Mouse (Mus musculus) liver, embryonic 14.5 days (tissue): ENCODE data around the gene Pamr1. TPM values are rescaled to one million over a fixed set of nuclear protein-coding genes. Genes with fewer than 3 reads are reported as not detected.

ENCODE experiments used
- ATAC-seq: fragments of 200-750 bp; cut with Nextera tagmentation; 2 replicates; pipeline ENCODE4 v1.8.0; 2017; ENCODE audit warnings: moderate number of reproducible peaks, mild to moderate bottlenecking, moderate library complexity; ENCODE audit not compliant: insufficient read depth
- DNase-seq, 3 experiments: peaks; one replicate each; pipeline ENCODE4 v3.0.0-alpha.2; 2012 to 2013; ENCODE audit warnings: low read depth in 3 of 3, low spot score in 3 of 3
- H3K27ac ChIP-seq: fragments of 300-500 bp; sonication (generic); 2 replicates; pipeline ENCODE4 v1.5.1; 2014; ENCODE audit warnings: moderate library complexity, mild to moderate bottlenecking, control low read depth, inconsistent platforms
- H3K27me3 ChIP-seq: fragments of 300-500 bp; sonication (generic); 2 replicates; pipeline ENCODE4 v1.6.1; 2014; ENCODE audit warnings: mild to moderate bottlenecking, low read length, moderate library complexity; ENCODE audit not compliant: control insufficient read depth, insufficient read depth
- H3K36me3 ChIP-seq: fragments of 300-500 bp; sonication (generic); replicated peaks from 2 replicates; pipeline ENCODE4 v1.6.1; 2014; ENCODE audit warnings: low read depth; ENCODE audit not compliant: control insufficient read depth, insufficient read depth
- H3K4me1 ChIP-seq, 2 experiments: fragments of 200-500 bp in 1 of 2; fragments of 300-500 bp in 1 of 2; sonication (generic) in 1 of 2; replicated peaks; 2 replicates each; pipeline ENCODE4 v1.6.1; 2012 to 2014; ENCODE audit warnings: antibody characterized with exemption in 1 of 2, inconsistent platforms in 1 of 2, low read length in 1 of 2; ENCODE audit not compliant: control insufficient read depth in 2 of 2, insufficient read depth in 2 of 2
- H3K4me2 ChIP-seq: fragments of 300-500 bp; sonication (generic); 2 replicates; pipeline ENCODE4 v1.6.1; 2014; ENCODE audit warnings: low read depth, mild to moderate bottlenecking, control low read depth, moderate library complexity
- H3K4me3 ChIP-seq, 2 experiments: fragments of 200-500 bp in 1 of 2; fragments of 300-500 bp in 1 of 2; sonication (generic) in 1 of 2; 2 replicates each; pipeline ENCODE4 v1.5.1; 2012 to 2014; ENCODE audit warnings: low read depth in 2 of 2, low read length in 2 of 2, mild to moderate bottlenecking in 2 of 2, control low read depth in 1 of 2, inconsistent platforms in 1 of 2, moderate library complexity in 1 of 2; ENCODE audit not compliant: insufficient read depth in 1 of 2
- H3K9ac ChIP-seq: fragments of 300-500 bp; sonication (generic); replicated peaks from 2 replicates; pipeline ENCODE4 v1.6.1; 2014; ENCODE audit warnings: mild to moderate bottlenecking, control low read depth, moderate library complexity
- H3K9me3 ChIP-seq: fragments of 300-500 bp; sonication (generic); 2 replicates; pipeline ENCODE4 v1.6.1; 2016; ENCODE audit warnings: low read length, mixed read lengths; ENCODE audit not compliant: control insufficient read depth
- CTCF ChIP-seq: IDR thresholded peaks from 2 replicates; pipeline ENCODE4 v1.5.1; 2016; ENCODE audit warnings: antibody characterized with exemption, low read depth, control low read depth
- EP300 ChIP-seq: IDR thresholded peaks from 2 replicates; pipeline ENCODE4 v1.6.1; 2016; ENCODE audit warnings: antibody characterized with exemption, low read depth
- WGBS: fragments of 180-500 bp; shearing (Covaris S2); extraction: QIAGEN DNeasy Blood & Tissue Kit; methylation state at CpG from one replicate; pipeline ENCODE4 v1.1.7; 2014; ENCODE audit not compliant: insufficient replicate concordance; 5-methylcytosine and 5-hydroxymethylcytosine counted together
- polyA plus RNA-seq, 2 experiments: library from polyadenylated mRNA; depleted of rRNA in 1 of 2; stranded (reverse) in 1 of 2; unstranded in 1 of 2; fragments of >200 nt; fragmentation: Nextera tagmentation in 1 of 2; extraction: Ambion mirVana in 1 of 2; gene quantifications; 2 replicates each; pipeline versions ENCODE4 v1.2.1 to v1.2.3; 2012 to 2014

Pamr1 gene
- polyA plus RNA-seq, 2 experiments = 3.1 to 4.3 TPM

DNA sequence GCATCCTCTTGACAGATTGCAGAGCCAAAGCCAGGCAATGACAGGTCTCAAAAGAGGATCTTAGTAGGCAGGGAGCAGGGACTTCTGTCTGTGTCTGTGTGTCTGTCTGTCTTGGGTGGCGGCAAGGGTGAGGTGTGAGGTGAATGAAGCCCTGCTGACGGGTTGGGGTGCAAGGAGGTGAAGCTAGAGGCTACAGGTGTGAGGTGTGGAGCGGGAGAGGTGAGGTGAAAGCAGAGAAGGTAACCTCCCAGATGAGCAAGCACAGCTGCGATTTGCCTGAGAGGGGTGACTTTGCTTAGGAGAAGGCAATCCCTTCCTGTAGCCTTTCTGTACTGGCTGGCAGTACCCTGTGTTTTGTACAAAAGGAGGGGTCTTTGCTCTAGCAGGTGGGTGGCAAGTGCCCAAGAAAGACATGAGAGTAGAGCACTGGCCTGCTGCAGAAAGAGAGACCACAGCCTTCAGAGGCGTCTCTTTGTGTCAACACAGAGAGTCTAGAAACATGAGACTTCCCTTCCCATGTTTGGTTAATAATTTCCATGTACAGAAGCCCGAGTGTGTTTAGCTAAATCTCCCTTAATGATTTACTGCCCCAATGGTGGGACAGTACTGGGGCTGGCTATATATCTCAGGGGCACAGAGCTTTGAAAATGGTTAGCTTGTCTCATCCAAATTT is 1.2 kb downstream of the Pamr1 start:
- Histone ChIP-seq H3K4me3 (0 out of 4 replicates have a peak overlapping the region, but pooled peaks of 1 of the 2 experiments have one; percentile 24), H3K36me3 (no peaks in the 10 kb centered on the region), H3K9ac (no peak overlapping the region), H3K27ac (no peak overlapping the region), H3K27me3 (no peaks in the 10 kb centered on the region; the same call in 1 of the 2 replicates), H3K4me1 (peaks cover 0 to 10% of the 10 kb centered on the region in 2 experiments; a peak in 2 of 4 replicates), H3K4me2 (peak overlapping the region; percentile 42), H3K9me3 (no peaks in the 10 kb centered on the region)
- ATAC-seq (0 out of 2 replicates have a peak, but pooled peaks have one; percentile 15), DNase-seq (no peak)
- WGBS = 9% methylated on average over 6 of the region's 6 CpGs
- no peak for TF ChIP-seq EP300
- no peak for TF ChIP-seq CTCF

DNA sequence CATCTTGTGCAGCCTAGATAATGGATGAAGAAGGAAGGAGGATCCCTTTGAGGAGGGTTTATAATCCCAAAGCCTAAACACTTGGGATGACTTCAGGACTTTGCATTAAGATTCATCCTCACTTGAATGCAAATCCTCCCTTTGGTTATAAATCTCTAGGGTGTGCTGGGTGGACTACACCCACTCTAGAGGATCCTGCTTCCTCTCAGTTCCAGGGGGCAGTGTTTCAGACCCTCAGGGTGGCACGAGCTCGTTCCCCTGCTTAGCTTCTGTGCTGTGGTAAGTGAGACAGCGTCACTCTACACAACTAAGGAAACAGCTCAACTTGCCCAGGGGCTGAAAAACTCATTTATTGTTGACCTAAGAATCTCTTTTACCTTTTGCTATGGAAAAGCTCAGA is 1.8 kb downstream of the Pamr1 start:
- no peaks in the 10 kb centered on the region for H3K9me3 ChIP-seq
- DNase-seq (no peak), ATAC-seq (no peak)
- H3K27me3 ChIP-seq = no peaks in the 10 kb centered on the region; the same call in 1 of the 2 replicates
- 23% methylated on average over 3 of the region's 3 CpGs for WGBS
- TF ChIP-seq EP300 (no peak), CTCF (no peak)
- peaks cover 0 to 10% of the 10 kb centered on the region in 2 experiments; a peak in 2 of 4 replicates for H3K4me1 ChIP-seq
- no peak overlapping the region for H3K27ac ChIP-seq
- H3K4me2 ChIP-seq = 0 out of 2 replicates have a peak overlapping the region, but pooled peaks have one; percentile 8
- H3K36me3 ChIP-seq = no peaks in the 10 kb centered on the region
- H3K9ac ChIP-seq = no peak overlapping the region
- no peak overlapping the region for H3K4me3 ChIP-seq

DNA sequence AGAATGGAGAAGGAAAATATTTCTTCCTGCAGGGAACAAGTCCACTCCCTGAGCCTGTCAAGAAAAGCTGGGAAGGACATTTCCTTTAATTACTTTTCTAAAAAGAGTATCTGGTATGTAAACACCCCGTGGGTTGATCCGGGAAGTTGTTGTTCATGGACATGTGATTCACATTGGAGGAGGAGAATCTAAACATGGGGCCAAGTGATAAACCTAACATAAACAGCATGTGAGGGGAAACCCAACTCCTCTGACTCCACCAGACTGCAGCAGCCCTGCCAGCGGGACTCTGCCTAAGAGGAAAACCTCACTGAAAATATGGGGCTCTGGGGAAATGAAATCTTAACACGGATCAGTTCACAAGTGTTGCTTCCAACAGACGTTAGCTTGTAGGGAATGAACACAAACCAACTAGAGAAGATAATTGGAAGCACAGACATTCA is 2.3 kb downstream of the Pamr1 start:
- Histone ChIP-seq H3K4me2 (no peak overlapping the region), H3K9ac (no peak overlapping the region), H3K36me3 (no peaks in the 10 kb centered on the region), H3K4me3 (no peak overlapping the region), H3K27me3 (no peaks in the 10 kb centered on the region; the same call in 1 of the 2 replicates), H3K27ac (no peak overlapping the region), H3K4me1 (peaks cover 0 to 10% of the 10 kb centered on the region in 2 experiments; a peak in 2 of 4 replicates), H3K9me3 (no peaks in the 10 kb centered on the region)
- TF ChIP-seq CTCF (no peak), EP300 (no peak)
- ATAC-seq = no peak
- WGBS = 38% methylated on average over 5 of the region's 5 CpGs
- no peak for DNase-seq

DNA sequence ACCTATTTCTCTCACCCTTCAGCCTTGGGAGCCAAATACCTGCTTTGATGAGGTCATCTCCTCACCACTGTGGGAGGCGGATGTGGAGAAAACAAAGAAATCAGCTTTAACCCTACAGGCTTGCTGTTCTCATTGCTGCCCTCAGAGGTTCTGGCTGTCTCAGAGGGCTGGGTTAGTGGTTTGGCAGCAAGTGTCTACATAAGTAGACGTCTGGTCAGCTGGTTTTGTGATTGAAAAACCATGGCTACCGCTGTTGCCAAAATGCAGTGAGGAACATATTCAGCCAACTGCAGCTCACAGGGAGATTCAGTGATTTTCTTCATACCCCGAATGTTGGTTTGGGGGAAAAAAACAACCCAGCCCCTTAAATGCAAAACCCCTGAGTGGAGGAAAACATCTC is 7.3 kb downstream of the Pamr1 start:
- no peaks in the 10 kb centered on the region for H3K27me3 ChIP-seq
- ATAC-seq = no peak
- H3K4me1 ChIP-seq = peaks cover 0 to 5% of the 10 kb centered on the region in 2 experiments; a peak in 1 of 4 replicates
- no peak overlapping the region for H3K4me3 ChIP-seq
- WGBS = 44% methylated on average over 4 of the region's 4 CpGs
- DNase-seq = no peak
- no peak overlapping the region for H3K4me2 ChIP-seq
- H3K36me3 ChIP-seq = no peaks in the 10 kb centered on the region
- TF ChIP-seq EP300 (no peak), CTCF (no peak)
- H3K9me3 ChIP-seq = no peaks in the 10 kb centered on the region
- no peak overlapping the region for H3K27ac ChIP-seq
- H3K9ac ChIP-seq = no peak overlapping the region

DNA sequence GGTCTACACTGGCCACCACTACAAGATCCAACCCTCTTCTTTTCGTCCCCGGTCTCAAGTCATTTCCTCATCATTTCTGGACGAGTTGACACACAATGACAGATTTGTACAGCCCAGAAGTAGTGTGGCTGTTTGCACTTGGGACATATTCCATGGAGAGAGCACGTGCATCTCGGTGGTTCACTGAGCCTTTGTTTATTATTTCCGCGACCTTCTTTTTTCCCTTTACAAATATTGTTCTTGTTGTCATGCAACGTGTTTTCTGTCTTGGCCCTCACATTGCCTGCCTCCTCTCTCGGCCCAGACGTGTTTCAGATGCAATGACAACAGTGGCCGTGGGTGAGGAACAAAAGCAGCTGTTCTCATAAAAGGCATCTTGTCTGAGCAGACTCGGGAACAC is 9.2 kb downstream of the Pamr1 start:
- no peak overlapping the region for H3K9ac ChIP-seq
- no peak for TF ChIP-seq CTCF
- no peak for TF ChIP-seq EP300
- no peaks in the 10 kb centered on the region for H3K9me3 ChIP-seq
- no peaks in the 10 kb centered on the region for H3K4me1 ChIP-seq
- no peak overlapping the region for H3K4me3 ChIP-seq
- DNase-seq (no peak), ATAC-seq (no peak)
- H3K36me3 ChIP-seq = no peaks in the 10 kb centered on the region
- no peak overlapping the region for H3K27ac ChIP-seq
- WGBS = 64% methylated on average over 12 of the region's 12 CpGs
- H3K4me2 ChIP-seq = no peak overlapping the region
- no peaks in the 10 kb centered on the region for H3K27me3 ChIP-seq
